In genomic region chr10:116950009-116950769, GRCm38 (mm10) we compare ENCODE assay signal across 8 mouse cellular contexts. TPM values are rescaled to one million over a fixed set of nuclear protein-coding genes. Genes with fewer than 3 reads are reported as not detected.
DNase-seq lines count a peak whose midpoint lies in the region; ATAC-seq lines count a peak whose summit lies in the region.

Gene Rab3ip (minus strand): TSS chr10:116950769.

- no peaks in the 10 kb centered on the region for H3K27me3 ChIP-seq in forebrain, embryonic 11.5 days (ENCODE audit: control insufficient read depth, insufficient read depth, low read length)
- no peaks in the 10 kb centered on the region for H3K27me3 ChIP-seq in heart, embryonic 16.5 days (ENCODE audit: control insufficient read depth, insufficient read depth, low read length)
- H3K27me3 ChIP-seq in liver, embryonic 15.5 days: no peaks in the 10 kb centered on the region
- no peaks in the 10 kb centered on the region for H3K27me3 ChIP-seq in neural tube, embryonic 12.5 days (replicated peaks)

- H3K9ac ChIP-seq in forebrain, embryonic 11.5 days (ENCODE audit: low read length): peak within 1 kb of the TSS; percentile 83
- H3K9ac ChIP-seq in heart, embryonic 16.5 days (ENCODE audit: low read length): peak within 1 kb of the TSS; percentile 94
- H3K9ac ChIP-seq in liver, embryonic 15.5 days: peak within 1 kb of the TSS; percentile 81
- peak within 1 kb of the TSS; percentile 90 for H3K9ac ChIP-seq in neural tube, embryonic 12.5 days

- peak; percentile 71 for ATAC-seq in CD4-positive, CD25-positive, alpha-beta regulatory T cell, adult 4 months
- peak; percentile 92 for ATAC-seq in forebrain, embryonic 11.5 days (replicated peaks; ENCODE audit: low FRiP score)
- ATAC-seq in heart, embryonic 16.5 days (replicated peaks; ENCODE audit: extremely low read depth, insufficient read depth, low FRiP score): peak; percentile 89
- peak; percentile 89 for ATAC-seq in liver, embryonic 15.5 days (ENCODE audit: insufficient read depth)
- ATAC-seq in neural tube, embryonic 12.5 days (ENCODE audit: low FRiP score, low read depth): peak; percentile 93

- no peaks in the 10 kb centered on the region for H3K36me3 ChIP-seq in forebrain, embryonic 11.5 days (ENCODE audit: control insufficient read depth, insufficient read depth, low read length)
- no peaks in the 10 kb centered on the region for H3K36me3 ChIP-seq in heart, embryonic 16.5 days (ENCODE audit: control insufficient read depth, insufficient read depth)
- no peaks in the 10 kb centered on the region for H3K36me3 ChIP-seq in liver, embryonic 15.5 days (replicated peaks)
- H3K36me3 ChIP-seq in neural tube, embryonic 12.5 days: no peaks in the 10 kb centered on the region

- H3K4me1 ChIP-seq in forebrain, embryonic 11.5 days (replicated peaks; ENCODE audit: control insufficient read depth, insufficient read depth, low read length): no peaks in the 10 kb centered on the region
- peaks cover 17% of the 10 kb centered on the region for H3K4me1 ChIP-seq in heart, embryonic 16.5 days (ENCODE audit: control insufficient read depth, insufficient read depth, low read length)
- peaks cover 23% of the 10 kb centered on the region for H3K4me1 ChIP-seq in liver, embryonic 15.5 days (replicated peaks)
- H3K4me1 ChIP-seq in neural tube, embryonic 12.5 days: peaks cover 8% of the 10 kb centered on the region; the same call in 1 of the 2 replicates

- H3K4me2 ChIP-seq in forebrain, embryonic 11.5 days (ENCODE audit: low read depth, low read length, severe bottlenecking): peak within 1 kb of the TSS; percentile 70
- H3K4me2 ChIP-seq in heart, embryonic 16.5 days (ENCODE audit: low read depth, low read length): peak within 1 kb of the TSS; percentile 78
- peak within 1 kb of the TSS; percentile 99 for H3K4me2 ChIP-seq in liver, embryonic 15.5 days
- H3K4me2 ChIP-seq in neural tube, embryonic 12.5 days (replicated peaks): peak within 1 kb of the TSS; percentile 74

- H3K9me3 ChIP-seq in forebrain, embryonic 11.5 days (ENCODE audit: control insufficient read depth, low read length): no peaks in the 10 kb centered on the region
- H3K9me3 ChIP-seq in heart, embryonic 16.5 days (replicated peaks; ENCODE audit: control insufficient read depth, low read length): 0 out of 2 replicates have a peak, but pooled peaks cover 3% of the 10 kb centered on the region
- H3K9me3 ChIP-seq in liver, embryonic 15.5 days (replicated peaks): no peaks in the 10 kb centered on the region
- no peaks in the 10 kb centered on the region for H3K9me3 ChIP-seq in neural tube, embryonic 12.5 days

- peak within 1 kb of the TSS; percentile 86 for H3K4me3 ChIP-seq in forebrain, embryonic 11.5 days (ENCODE audit: low read depth, low read length)
- peak within 1 kb of the TSS; percentile 89 for H3K4me3 ChIP-seq in heart, embryonic 16.5 days (ENCODE audit: low read length)
- peak within 1 kb of the TSS; percentile 82 for H3K4me3 ChIP-seq in liver, embryonic 15.5 days (replicated peaks)
- peak within 1 kb of the TSS; percentile 84 for H3K4me3 ChIP-seq in neural tube, embryonic 12.5 days

- H3K27ac ChIP-seq in forebrain, embryonic 11.5 days (ENCODE audit: low read depth, low read length): peak within 1 kb of the TSS; percentile 85
- peak within 1 kb of the TSS; percentile 88 for H3K27ac ChIP-seq in heart, embryonic 16.5 days (ENCODE audit: low read length)
- peak within 1 kb of the TSS; percentile 94 for H3K27ac ChIP-seq in liver, embryonic 15.5 days (replicated peaks)
- H3K27ac ChIP-seq in neural tube, embryonic 12.5 days: peak within 1 kb of the TSS; percentile 88

- under 1% methylated on average over 73 of the region's 103 CpGs for WGBS in forebrain, embryonic 11.5 days
- whole genome bisulfite sequencing in heart, embryonic 16.5 days: under 1% methylated on average over 72 of the region's 103 CpGs
- WGBS in liver, embryonic 15.5 days (ENCODE audit: insufficient replicate concordance): under 1% methylated on average over 101 of the region's 103 CpGs
- whole genome bisulfite sequencing in neural tube, embryonic 12.5 days: under 1% methylated on average over 85 of the region's 103 CpGs

- DNase-seq in c-Kit-positive CD71-negative TER-119-negative erythroid progenitor cells, embryonic 14.5 days (ENCODE audit: low read depth): peak; percentile 70
- DNase-seq in forebrain, embryonic 11.5 days (ENCODE audit: low spot score): peak; percentile 98
- peak; percentile 88 to 96 for DNase-seq in kidney, postnatal 36 days
- DNase-seq in telencephalon, adult 2 months (ENCODE audit: low read depth, low spot score): peak; percentile 52

RNA-seq across cellular contexts. Expression of gene Rab3ip, which starts in this region (rescaled TPM):
- polyA plus RNA-seq in CD4-positive, CD25-positive, alpha-beta regulatory T cell, adult 4 months (2017; shearing (Covaris generic)): 10 to 100 TPM; 12.1 to 15.9 TPM
- polyA plus RNA-seq in forebrain, embryonic 11.5 days (2014; fragmentation: Nextera tagmentation; extraction: Ambion mirVana): 45.7 and 46.5 TPM in 2 replicates
- 76.2 and 77.2 TPM in 2 replicates for polyA plus RNA-seq in heart, embryonic 16.5 days (2015; fragmentation: Nextera tagmentation; extraction: Ambion mirVana)
- polyA plus RNA-seq in liver, embryonic 15.5 days (2015; fragmentation: Nextera tagmentation; extraction: Ambion mirVana): 10.7 and 11.8 TPM in 2 replicates
- 47.1 and 47.9 TPM in 2 replicates for polyA plus RNA-seq in neural tube, embryonic 12.5 days (2016; fragmentation: Nextera tagmentation; extraction: Ambion mirVana)

Comparison
In these comparisons a context has a peak if more than half of its experiments do, and no peak if none do; other contexts are left out.
1. Peak in every context shown above with its lines: DNase-seq, ATAC-seq, H3K4me3 ChIP-seq and H3K27ac ChIP-seq.